Mouse (Mus musculus): ENCODE results near the gene Aqp7.
A peak's percentile ranks its signal among the peaks of the same experiment; 100 is the strongest.
"Not testable (repeated sequence)": the region's sequence is repeated elsewhere in the genome, so short reads cannot be mapped to it uniquely, and the experiment has no call there.

The Aqp7 gene

DNA sequence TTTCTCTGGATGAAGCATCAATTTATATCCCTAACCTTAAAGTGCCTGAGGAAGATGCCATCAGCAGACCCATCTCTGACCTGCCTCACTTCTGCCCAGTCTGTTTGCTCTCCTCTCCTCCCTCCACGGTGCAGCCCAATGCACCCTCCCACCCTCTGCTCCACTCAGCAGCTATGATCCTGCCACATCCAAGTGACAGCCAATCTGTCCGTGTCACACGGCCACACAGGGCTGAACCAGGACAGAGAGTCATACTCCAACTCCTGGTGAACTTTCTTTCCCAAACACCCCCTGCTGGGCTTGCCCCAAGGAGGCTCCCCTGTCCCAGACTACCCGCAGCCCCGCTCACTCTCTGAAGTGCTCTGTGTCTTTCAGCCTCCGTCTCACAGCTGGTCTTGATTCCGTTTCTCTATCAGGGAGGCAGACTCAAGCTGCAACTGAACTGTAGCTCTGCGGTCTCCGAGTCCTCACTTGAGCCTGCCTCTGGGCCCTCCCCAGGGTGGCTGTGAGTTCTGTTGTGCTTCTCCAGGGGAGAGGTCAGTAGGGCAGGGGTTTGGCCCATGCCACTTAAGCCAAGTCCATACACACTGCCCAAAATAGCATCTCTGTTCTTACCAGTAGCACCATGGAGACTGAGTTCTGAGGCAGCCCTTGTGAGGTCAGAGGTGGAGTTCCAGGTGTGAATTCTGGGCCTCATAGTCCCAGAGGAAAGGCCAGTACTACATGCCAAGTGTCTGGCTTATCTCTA, at the start of gene Aqp7:
Gene Aqp7, minus strand, starts transcription at position 616 of the 748 bp plus-strand sequence.
- DNase-seq (ENCODE audit: low read depth in 2 of 2, low spot score in 2 of 2): no peak

DNA sequence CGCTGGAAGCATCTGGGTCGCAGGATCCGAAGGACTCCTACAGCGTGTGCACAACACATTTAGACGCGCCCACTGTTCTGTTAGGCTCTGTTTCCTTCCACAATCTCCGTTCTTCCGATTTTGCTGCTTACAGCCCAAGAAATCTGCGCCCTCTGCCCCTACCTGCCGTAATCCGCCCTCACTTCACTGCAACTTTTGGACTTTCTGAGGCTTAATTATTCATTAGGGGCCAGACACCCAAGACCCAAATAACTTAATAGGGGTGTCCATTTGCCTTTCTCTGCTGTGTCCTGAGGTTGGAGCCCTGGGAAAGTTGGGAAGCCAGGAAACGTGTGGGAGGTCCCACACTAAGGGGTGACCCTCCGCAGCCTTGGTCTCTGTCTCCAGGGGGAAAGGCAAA, 49.4 kb upstream of the Aqp7 start:
- no peak for DNase-seq (ENCODE audit: low read depth in 2 of 2, low spot score in 2 of 2)

DNA sequence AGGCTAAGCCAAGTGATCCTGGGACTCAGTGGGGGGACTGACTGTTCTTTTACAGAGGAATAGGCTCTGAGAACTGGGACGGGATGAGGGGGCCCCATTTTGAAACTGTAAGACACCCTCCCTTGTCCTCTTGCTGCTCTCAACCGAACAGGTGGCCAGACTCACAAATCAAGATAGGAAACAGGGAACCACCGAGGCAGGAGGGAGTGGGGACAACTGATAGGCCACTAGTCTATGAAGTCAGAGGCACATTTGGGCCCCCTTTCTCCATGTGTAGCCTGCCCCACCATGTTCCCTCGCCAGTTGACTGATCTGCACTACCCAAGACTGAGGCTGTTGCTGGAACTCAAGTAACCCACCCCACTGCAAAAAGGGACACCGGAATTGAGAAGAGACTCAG, 48.9 kb upstream of the Aqp7 start:
- no peak for DNase-seq (ENCODE audit: low read depth in 2 of 2, low spot score in 2 of 2)

DNA sequence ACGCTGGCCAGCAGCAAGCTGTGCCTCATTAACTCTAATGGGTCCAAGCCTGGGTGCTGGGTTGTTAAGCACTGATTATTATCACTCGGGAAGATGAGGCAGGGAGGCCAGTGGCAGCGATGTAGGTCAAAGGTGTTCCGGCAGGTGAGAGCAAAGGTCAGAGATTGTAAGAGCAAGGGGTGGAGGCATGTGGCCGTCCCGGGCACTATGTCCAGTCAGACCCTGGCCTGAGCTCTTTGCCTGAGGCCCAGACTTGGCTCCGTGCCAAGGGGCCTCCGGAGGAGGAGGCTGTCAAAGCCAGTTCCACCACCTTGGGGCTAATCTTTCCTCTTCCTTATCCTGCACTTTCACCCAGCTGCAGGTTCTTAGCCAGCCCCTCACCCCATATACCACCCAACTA, 48.2 kb upstream of the Aqp7 start:
- DNase-seq (ENCODE audit: low read depth in 2 of 2, low spot score in 2 of 2): no peak

DNA sequence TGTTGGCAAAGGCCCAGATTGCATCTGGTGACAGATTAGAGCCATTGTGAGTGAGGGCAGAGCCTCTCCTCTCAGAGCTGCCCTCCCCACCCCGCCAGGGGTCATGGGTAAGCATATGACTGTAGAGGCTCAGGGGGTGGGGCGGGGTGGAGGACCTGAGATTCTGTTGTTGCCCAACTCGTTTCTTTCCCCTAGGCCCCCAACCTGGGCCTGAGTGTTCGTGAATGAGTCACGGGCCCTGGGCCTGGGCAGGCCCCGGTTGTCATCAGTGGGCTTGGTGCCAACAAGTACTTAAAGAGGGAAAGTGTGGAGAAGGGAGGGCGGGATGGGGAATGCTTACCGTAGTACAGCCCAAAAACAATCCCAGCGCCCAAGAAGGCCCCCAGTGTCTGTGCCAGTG, 46.4 kb upstream of the Aqp7 start:
- no peak for DNase-seq (ENCODE audit: low read depth in 2 of 2, low spot score in 2 of 2)

DNA sequence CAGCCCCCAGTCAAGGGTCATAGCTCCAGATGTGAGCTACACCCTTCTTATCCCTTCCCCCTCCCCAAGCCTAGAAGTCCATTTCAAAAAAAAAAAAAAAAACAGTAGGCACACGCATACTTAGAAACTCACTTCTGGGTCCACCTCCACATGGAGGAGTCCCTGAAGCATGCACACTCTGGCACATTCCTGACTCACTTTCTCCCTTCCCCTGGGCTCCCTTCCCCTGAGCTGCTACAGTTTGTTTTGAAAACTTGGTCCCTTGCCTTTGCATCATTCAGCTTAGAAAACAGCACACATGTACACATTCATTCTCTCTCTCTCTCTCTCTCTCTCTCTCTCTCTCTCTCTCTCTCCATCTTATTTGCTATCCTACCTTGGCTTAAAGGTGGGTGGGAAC, 45.0 kb upstream of the Aqp7 start:
- DNase-seq (ENCODE audit: low read depth in 2 of 2, low spot score in 2 of 2): no peak

DNA sequence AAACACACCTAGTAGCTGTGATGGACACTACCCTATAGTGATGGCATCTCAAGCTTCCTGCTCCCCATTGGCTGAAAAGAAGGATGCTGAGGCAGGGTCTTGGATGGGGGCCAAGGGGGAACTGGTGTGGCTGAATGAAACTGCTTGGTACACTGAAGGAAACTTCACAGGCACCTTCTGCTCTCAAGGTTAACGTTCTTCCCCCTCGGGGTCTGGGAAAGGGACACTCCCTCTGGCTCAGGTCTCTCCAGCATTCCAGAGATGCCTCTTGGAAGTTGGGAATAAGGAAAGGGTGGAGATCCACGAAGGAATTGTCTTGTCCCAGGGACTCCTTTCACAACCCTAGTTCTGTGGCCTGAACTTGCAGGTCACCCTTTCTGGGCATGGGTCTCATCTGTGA, 43.5 kb upstream of the Aqp7 start:
- no peak for DNase-seq (ENCODE audit: low read depth in 2 of 2, low spot score in 2 of 2)

DNA sequence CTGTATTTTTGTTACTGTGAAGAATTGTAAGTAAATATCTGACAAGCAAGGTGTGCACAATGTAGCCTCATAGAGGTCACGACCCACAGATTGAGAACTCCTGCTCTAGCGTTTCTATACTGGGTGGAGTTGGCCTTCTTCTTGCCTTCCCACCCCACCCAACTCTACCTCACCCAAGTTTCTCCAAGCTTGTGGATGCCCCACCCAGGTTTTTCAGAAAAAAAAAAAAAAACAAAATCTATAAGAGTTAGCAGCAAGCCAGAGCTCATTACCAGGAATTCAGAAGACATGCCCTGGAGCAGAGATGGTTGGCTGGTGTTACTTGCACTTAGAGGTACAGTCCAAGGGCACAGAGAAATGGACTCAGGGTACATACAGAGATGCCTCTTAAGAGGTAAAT, 41.8 kb upstream of the Aqp7 start:
- no peak for DNase-seq (ENCODE audit: low read depth in 2 of 2, low spot score in 2 of 2)

DNA sequence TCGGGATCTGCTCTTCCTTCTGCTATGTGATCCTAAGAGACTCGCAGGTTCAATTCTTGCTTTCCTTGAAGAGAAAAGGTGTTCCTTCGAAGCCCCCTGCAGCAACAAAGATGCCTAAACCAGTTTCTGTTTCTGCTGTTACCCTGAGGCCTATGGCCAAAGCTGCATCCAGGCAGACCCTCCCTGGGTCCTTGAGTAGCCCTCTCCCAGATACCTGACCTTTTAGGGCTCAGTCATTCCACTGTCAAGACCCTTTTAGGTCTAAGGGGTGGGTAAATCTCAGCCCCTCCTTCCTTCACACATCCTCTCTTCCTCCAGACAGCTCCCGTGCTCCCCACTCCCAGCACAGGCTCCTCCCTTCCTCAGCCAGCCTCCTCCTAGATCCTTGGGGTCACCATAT, 41.2 kb upstream of the Aqp7 start:
- DNase-seq (ENCODE audit: low read depth in 2 of 2, low spot score in 2 of 2): no peak

DNA sequence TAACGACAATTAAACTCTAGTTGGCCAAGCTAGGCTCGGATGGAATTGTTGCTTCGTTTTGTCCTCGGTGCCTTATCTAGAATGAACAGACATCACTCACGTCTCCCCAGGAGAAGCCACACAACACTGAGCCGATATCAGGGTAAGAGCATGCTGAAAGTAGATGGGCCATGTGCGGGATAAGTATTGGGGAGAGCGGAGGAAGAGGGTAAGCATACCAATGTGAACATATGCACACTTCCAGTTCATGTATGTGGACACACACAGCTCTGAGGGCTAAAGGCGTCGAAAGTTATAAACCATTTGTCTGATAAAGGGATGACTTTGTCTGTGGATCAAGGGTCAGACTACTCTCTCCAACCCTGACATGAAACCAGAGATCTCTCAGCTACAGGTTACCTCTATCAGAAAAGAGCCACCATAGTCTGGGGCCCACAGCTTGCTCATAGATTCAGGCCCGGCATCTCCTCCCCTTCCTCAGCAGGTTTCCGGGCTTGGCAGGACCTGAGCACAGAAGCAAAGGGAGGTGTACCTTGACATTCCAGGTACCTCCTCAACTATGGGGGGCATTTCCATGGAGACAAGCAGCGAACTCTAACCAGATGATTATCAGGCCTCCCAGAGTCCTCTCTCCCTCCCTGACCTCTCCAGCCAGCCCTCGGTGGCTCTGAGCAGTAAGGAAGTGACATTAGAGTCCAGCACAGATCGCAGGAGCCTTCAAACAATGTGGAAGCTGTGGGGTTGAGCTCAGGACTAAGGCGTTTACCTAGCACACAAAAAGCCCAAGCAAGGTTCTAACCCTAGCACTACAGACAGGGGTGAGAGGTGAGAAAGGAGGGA, 39.7 kb upstream of the Aqp7 start:
- DNase-seq (ENCODE audit: low read depth in 2 of 2, low spot score in 2 of 2): no peak

DNA sequence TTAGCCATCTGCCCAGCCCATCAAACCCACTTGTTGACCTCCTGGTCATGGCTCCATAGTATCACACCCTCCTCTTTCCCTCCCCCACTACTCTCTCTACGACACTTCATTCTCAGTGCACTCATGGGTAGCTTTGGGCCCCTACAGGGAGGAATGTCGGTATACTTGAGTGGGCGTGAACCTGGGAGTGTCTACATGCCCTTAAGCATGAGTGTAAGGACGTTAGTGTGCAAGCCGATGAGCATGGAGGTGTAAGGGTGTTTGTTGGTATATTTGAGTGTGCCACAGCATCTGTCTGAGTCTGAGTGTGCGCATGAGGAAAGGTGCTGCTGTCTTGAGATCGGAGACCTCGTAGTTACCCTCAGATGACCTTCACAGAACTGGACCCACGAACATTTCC, 39.0 kb upstream of the Aqp7 start:
- DNase-seq (ENCODE audit: low read depth in 2 of 2, low spot score in 2 of 2): no peak

DNA sequence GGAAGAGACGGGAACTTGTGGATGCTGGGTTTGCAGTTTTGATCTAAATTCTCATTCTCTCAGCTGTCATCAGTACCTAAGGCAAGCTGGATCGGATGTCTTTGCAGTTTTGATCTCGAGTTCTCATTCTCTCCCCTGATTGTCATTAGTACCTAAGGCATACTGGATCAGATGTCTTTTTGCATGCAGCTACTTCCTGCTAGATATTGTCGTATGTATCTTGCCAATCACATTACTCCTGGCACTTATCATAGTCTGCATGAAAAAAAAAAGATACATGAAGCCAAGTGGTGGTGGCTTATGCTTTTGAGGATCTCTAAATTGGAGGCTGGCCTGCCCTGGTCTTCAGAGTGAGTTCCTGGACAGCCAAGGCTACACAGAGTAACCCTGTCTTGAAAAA, 36.9 kb upstream of the Aqp7 start:
- no peak for DNase-seq (ENCODE audit: low read depth in 2 of 2, low spot score in 2 of 2)

DNA sequence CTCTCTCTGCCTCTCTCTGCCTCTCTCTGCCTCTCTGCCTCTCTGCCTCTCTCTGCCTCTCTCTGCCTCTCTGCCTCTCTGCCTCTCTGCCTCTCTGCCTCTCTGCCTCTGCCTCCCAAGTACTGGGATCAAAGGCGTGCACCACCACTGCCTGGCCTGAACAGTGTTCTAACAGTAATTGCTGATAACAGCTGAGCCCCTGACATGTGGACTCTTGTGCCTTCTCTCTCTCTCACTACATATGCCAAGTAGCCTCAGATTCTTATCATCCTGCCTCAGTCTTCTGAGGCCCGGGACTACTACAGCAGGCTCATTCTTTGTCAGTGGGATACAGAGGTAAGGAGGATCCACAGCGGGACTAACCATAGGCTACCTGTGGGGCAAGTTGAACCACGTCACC, 34.9 kb upstream of the Aqp7 start:
- not testable (repeated sequence) for DNase-seq (ENCODE audit: low read depth in 2 of 2, low spot score in 2 of 2)

DNA sequence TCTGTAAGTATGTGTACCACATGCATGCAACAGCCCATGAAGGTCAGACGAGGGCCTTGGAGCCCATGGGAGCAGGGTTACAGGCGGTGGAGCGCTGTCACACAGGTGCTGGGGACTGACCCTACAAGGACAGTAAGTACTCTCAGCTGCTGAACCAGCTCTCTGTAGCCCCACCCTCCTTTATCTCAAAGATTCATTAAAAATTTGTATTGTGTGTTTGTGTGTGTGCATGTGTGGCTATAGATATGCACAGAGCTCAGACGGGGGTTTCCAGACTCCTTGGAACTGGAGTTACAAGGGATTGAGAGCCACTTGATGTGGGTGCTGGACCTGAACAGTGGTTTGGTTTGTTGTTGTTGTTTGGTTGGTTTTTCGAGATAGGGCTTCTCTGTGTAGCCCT, 33.8 kb upstream of the Aqp7 start:
- no peak for DNase-seq (ENCODE audit: low read depth in 2 of 2, low spot score in 2 of 2)

DNA sequence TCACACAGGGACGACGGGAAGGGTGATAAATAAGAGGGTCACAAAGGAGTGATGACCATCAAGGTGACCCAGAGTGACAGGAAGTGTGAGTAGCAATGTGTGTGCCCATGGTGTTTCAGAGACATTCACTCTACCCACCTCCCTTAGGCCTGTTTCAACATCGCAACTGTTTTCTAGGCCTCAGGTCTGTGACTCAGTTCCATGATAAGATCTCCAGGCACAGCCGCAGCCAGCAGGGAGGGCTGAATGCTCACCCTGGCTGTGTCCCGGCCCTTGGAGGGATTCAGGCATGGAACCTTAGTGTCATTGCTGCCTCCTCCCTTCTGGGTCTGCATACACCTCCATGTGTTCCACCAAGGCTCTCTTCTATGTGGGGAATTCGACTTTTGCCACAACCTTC, 30.8 kb upstream of the Aqp7 start:
- DNase-seq (ENCODE audit: low read depth in 2 of 2, low spot score in 2 of 2): no peak

DNA sequence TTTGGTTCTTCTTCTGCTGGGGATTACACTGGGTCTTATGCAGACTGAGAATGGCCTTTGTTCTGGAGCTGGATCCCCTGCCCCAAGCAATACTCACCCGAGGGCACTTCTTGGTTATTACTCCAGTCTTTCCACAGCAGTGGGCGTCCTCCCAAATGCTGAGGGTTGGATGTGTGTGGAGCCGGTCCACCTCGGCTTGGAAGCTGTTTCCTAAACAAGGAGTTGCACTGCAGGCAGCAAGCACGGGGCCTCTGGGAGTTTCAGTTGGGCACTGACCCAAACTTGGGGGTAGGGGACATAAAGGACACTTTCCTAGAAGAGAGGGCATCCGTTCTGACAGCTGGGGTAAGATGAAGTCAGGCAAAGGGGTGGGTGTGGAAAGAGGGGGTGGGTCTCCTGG, 26.5 kb upstream of the Aqp7 start:
- no peak for DNase-seq (ENCODE audit: low read depth in 2 of 2, low spot score in 2 of 2)

DNA sequence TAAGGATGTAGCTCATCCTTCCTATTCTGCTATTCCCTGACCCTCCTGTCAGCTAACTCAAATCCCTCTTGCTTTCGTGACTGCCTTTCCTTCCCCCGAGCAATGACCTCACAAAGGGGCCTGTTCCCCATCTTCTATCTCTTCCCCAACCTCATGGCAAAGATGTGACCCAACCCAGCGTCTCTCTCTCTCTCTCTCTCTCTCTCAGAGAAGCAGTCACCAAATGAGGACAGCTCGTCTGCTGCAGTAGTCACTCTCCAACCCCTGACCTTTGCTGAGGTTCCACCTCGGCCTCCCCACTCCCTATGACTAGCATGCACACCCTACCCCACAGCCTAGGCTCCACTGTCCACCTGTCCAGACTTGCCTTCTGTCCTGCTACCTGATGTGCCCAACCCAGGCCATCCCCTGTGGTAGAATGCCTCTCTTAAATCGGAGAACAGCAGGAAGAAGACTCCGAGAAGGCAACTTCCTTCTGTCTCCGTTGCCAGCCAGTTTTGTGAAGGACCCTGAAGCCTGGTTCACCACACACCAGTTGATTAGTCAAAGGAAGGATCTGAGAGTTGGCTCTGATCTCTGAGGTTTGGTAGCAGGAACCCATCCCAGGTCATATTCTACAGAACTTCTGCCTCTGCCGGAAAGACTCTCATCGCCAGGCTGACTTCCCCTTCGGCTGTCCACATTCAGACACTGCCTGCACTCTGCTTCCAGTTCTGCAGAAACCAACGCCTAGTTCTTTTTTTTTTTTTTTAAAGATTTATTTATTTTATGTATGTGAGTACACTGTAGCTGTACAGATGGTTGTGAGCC, 25.3 kb upstream of the Aqp7 start:
- DNase-seq (ENCODE audit: low read depth in 2 of 2, low spot score in 2 of 2): no peak

DNA sequence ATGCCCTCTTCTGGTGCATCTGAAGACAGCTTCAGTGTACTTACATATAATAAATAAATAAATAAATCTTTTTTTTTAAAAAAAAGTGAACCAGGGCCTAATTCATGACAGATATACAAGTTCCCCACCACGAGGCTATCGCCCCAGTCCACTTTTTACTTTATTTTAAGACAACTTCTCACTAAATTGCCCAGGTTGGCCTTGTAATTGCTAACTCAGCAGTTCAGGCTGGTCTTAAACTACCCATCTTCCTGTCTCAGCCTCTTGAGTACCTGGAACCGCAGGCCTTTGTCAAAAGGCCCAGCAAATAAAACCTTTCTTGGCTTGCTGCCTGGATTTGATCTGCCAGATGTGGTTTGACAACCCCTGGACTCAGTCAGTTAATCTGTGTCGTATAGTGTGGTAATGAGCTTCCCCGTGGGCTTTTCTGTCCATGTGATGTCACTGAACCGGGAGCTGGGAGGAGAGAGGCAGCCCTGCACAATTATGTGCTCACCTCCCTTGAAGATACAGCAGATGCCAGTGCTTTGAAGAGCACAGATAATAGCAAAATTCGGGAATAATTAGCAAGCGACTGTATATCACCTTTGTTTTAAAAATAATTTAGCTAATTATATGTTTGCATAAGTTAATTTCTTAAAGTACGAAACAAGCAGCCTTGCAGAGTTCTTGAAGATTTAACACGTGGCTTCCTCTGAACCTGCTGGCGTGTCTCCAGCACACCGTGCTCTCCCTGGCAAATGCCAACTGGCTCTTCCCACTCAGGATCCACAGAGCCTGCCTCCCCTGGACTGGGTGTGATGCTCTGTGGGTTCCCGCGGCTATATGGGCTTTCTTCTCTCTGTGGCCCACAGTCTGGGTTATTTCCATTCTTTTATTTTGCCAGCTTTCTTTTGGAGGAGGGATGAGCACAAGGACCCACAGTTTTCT, 23.8 kb upstream of the Aqp7 start:
- DNase-seq (ENCODE audit: low read depth in 2 of 2, low spot score in 2 of 2): no peak

DNA sequence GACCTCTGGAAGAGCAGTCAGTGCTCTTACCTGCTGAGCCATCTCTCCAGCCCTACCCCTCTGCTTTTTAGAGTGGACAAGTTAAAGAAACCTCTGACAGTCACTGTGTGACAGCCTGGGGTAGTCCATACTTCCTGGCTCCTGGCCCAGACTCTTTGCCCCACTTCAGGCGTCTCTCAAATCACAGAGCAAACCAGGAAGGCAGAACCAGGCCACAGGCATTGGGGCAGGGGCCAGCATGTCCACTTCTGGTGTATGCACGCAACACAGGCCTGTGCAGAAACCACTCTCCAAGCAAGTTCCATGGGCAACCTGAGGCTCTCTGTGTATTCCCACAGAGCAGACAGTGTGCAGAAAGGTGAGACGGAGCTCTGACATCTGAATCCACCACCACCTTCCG, 17.3 kb upstream of the Aqp7 start:
- no peak for DNase-seq (ENCODE audit: low read depth in 2 of 2, low spot score in 2 of 2)

DNA sequence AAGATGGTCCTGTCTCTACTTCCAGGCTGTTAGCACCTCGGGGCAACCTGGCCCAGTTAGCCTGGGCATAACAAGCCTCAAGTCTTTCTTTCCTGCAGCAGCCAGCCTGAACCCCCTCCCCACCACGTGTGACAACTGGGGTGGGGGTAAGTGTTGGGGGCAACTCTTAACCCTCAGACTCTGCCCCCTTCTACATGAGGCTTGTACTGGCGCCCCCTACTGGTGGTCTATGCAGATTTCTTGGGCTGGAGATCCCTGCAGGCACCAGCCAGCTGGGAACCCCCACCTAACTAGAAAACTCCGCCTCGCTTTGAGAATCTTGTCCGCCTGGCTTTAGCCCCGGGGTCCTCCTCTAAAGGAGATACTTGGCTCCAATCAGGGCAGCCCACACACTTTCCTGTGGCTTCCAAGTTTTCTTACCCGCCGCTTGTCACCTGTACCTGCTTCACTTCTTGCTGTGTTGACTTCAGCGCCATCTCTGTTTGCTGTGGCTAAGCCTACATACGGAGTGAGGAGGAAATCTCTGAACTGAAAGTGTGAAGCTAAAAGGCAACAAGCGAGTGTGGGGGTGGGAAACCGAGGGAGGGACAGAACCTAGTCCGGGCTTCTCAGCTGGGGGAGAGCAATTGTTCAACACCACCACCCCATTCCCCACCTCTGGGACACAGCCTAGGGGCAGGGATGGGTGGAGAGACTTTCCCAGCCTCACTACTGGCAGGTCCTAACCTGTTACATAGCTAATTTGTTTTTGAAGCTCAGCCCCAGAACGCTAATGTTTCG, 16.1 kb upstream of the Aqp7 start:
- DNase-seq (ENCODE audit: low read depth in 2 of 2, low spot score in 2 of 2): peak; percentile 24 to 38

All from CD8-positive naive resting alpha-beta T cell, adult 2 months (primary cell).